21 mouse cellular contexts compared by ENCODE assay signal in the genomic region with DNA sequence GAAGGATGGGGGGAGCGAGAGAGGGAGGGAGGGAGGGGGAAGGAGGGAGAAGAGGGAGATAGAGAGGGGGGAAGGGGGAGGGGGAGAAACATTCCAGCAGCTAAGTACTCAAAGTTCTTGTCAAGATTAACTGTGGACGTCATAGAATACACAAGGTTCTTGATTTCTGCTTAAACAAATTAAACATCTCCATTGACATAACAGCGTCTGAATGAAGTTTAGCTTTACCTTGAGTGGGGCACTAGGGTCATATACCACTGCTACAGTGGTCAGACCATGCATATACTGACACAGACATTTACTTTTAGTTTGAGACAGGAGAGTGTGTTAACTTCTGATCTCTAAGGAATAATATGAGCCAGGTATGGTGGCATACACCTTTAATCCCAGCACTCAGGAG.
A peak's percentile ranks its signal among the peaks of the same experiment; 100 is the strongest.
DNase-seq lines count a peak whose midpoint lies in the region; ATAC-seq and TF ChIP-seq lines count a peak whose summit lies in the region.
"Had no signal": no experiment of that assay in that cellular context is flagged by ENCODE, and none has a peak within 500 bp of the region (broad histone marks: within the 10 kb centered on the region; RNA-seq: fewer than 3 reads in every experiment).

No protein-coding gene starts in this region.

- 0 out of 2 replicates have a peak, but pooled peaks have one; percentile 33 for TF ChIP-seq EP300 in lung, postnatal 0 days (IDR thresholded peaks at IDR 0.05)
- no peak for TF ChIP-seq EP300 in stomach, postnatal 0 days (optimal IDR thresholded peaks at IDR 0.05)

- WGBS in lung, embryonic 15.5 days: 32% methylated on average over 3 of the region's 3 CpGs
- WGBS in lung, embryonic 16.5 days: 35% methylated on average over 3 of the region's 3 CpGs
- 43% methylated on average over 2 of the region's 3 CpGs for WGBS in lung, postnatal 0 days
- 40% methylated on average over 3 of the region's 3 CpGs for WGBS in stomach, embryonic 14.5 days
- 36% methylated on average over 2 of the region's 3 CpGs for WGBS in stomach, postnatal 0 days

- H3K4me3 ChIP-seq in lung, embryonic 15.5 days: no peak overlapping the region
- H3K4me3 ChIP-seq in lung, embryonic 16.5 days (ENCODE audit: low read length): no peak overlapping the region
- no peak overlapping the region for H3K4me3 ChIP-seq in lung, postnatal 0 days (ENCODE audit: low read depth, low read length)
- no peak overlapping the region for H3K4me3 ChIP-seq in stomach, embryonic 14.5 days (ENCODE audit: low read depth, low read length)
- no peak overlapping the region for H3K4me3 ChIP-seq in stomach, postnatal 0 days (ENCODE audit: low read depth, low read length)

- no peak overlapping the region for H3K4me2 ChIP-seq in lung, embryonic 15.5 days
- no peak overlapping the region for H3K4me2 ChIP-seq in lung, embryonic 16.5 days (ENCODE audit: low read depth, low read length)
- H3K4me2 ChIP-seq in lung, postnatal 0 days (replicated peaks; ENCODE audit: low read depth, low read length): no peak overlapping the region
- H3K4me2 ChIP-seq in stomach, embryonic 14.5 days (replicated peaks; ENCODE audit: low read depth, low read length): no peak overlapping the region
- no peak overlapping the region for H3K4me2 ChIP-seq in stomach, postnatal 0 days (replicated peaks; ENCODE audit: low read depth)

- H3K9ac ChIP-seq in lung, embryonic 15.5 days: no peak overlapping the region
- no peak overlapping the region for H3K9ac ChIP-seq in lung, embryonic 16.5 days (ENCODE audit: low read length)
- H3K9ac ChIP-seq in lung, postnatal 0 days (replicated peaks; ENCODE audit: low read depth): no peak overlapping the region
- no peak overlapping the region for H3K9ac ChIP-seq in stomach, embryonic 14.5 days (replicated peaks; ENCODE audit: low read depth, low read length)
- no peak overlapping the region for H3K9ac ChIP-seq in stomach, postnatal 0 days (ENCODE audit: low read length)

- no peaks in the 10 kb centered on the region for H3K4me1 ChIP-seq in lung, embryonic 15.5 days
- H3K4me1 ChIP-seq in lung, embryonic 16.5 days (replicated peaks; ENCODE audit: control insufficient read depth, insufficient read depth, low read length): no peaks in the 10 kb centered on the region
- no peaks in the 10 kb centered on the region for H3K4me1 ChIP-seq in lung, postnatal 0 days (ENCODE audit: insufficient read depth, low read depth, low read length)
- no peaks in the 10 kb centered on the region for H3K4me1 ChIP-seq in stomach, embryonic 14.5 days (ENCODE audit: control insufficient read depth, insufficient read depth, low read length)
- H3K4me1 ChIP-seq in stomach, postnatal 0 days (replicated peaks; ENCODE audit: control insufficient read depth, insufficient read depth): no peaks in the 10 kb centered on the region

- no peak for TF ChIP-seq CTCF in lung, postnatal 0 days (IDR thresholded peaks at IDR 0.05)
- no peak for TF ChIP-seq CTCF in stomach, postnatal 0 days (IDR thresholded peaks at IDR 0.05; ENCODE audit: low read depth)

- H3K27ac ChIP-seq in lung, embryonic 15.5 days: no peak overlapping the region
- no peak overlapping the region for H3K27ac ChIP-seq in lung, embryonic 16.5 days (ENCODE audit: low read length)
- H3K27ac ChIP-seq in lung, postnatal 0 days (ENCODE audit: low read length): no peak overlapping the region
- H3K27ac ChIP-seq in stomach, embryonic 14.5 days (ENCODE audit: low read length): no peak overlapping the region
- no peak overlapping the region for H3K27ac ChIP-seq in stomach, postnatal 0 days (replicated peaks)

- ATAC-seq in lung, embryonic 15.5 days (ENCODE audit: borderline replicate concordance, extremely low read depth, low FRiP score, low TSS enrichment): peak; percentile 57; the same call in 1 of the 2 replicates
- peak; percentile 74 for ATAC-seq in lung, embryonic 16.5 days (ENCODE audit: low read depth)
- ATAC-seq in lung, postnatal 0 days: peak; percentile 82
- peak; percentile 53; the same call in 1 of the 2 replicates for ATAC-seq in stomach, embryonic 14.5 days (ENCODE audit: insufficient number of reproducible peaks, insufficient read depth, low FRiP score, low read depth)
- ATAC-seq in stomach, postnatal 0 days (ENCODE audit: low FRiP score, low TSS enrichment): no peak
- ATAC-seq: activated CD4-positive, CD25-positive, alpha-beta regulatory T cell, adult 4 months; Patski had no signal

- H3K9me3 ChIP-seq in lung, embryonic 15.5 days: no peaks in the 10 kb centered on the region
- no peaks in the 10 kb centered on the region for H3K9me3 ChIP-seq in lung, embryonic 16.5 days (ENCODE audit: control insufficient read depth, low read length)
- H3K9me3 ChIP-seq in lung, postnatal 0 days (ENCODE audit: low read length): no peaks in the 10 kb centered on the region
- H3K9me3 ChIP-seq in stomach, embryonic 14.5 days (ENCODE audit: control insufficient read depth, low read depth, low read length): no peaks in the 10 kb centered on the region
- no peaks in the 10 kb centered on the region for H3K9me3 ChIP-seq in stomach, postnatal 0 days (ENCODE audit: control insufficient read depth, low read length)

- H3K36me3 ChIP-seq in lung, embryonic 15.5 days: no peaks in the 10 kb centered on the region
- peaks cover 2% of the 10 kb centered on the region; the same call in 1 of the 2 replicates for H3K36me3 ChIP-seq in lung, embryonic 16.5 days (ENCODE audit: control insufficient read depth, insufficient read depth, low read length)
- H3K36me3 ChIP-seq in lung, postnatal 0 days (ENCODE audit: insufficient read depth, low read length): no peaks in the 10 kb centered on the region; the same call in 1 of the 2 replicates
- peaks cover 5% of the 10 kb centered on the region; the same call in 1 of the 2 replicates for H3K36me3 ChIP-seq in stomach, embryonic 14.5 days (ENCODE audit: control insufficient read depth, insufficient read depth, low read length)
- peaks cover 4% of the 10 kb centered on the region; the same call in 1 of the 2 replicates for H3K36me3 ChIP-seq in stomach, postnatal 0 days (ENCODE audit: control insufficient read depth, insufficient read depth, low read length)
- H3K36me3 ChIP-seq: G1E had no signal

- H3K27me3 ChIP-seq in lung, embryonic 15.5 days: no peaks in the 10 kb centered on the region
- no peaks in the 10 kb centered on the region for H3K27me3 ChIP-seq in lung, embryonic 16.5 days (ENCODE audit: control insufficient read depth, insufficient read depth, low read depth, low read length)
- H3K27me3 ChIP-seq in lung, postnatal 0 days (replicated peaks; ENCODE audit: insufficient read depth, low read length): no peaks in the 10 kb centered on the region
- no peaks in the 10 kb centered on the region for H3K27me3 ChIP-seq in stomach, embryonic 14.5 days (ENCODE audit: control insufficient read depth, insufficient read depth, low read length)
- no peaks in the 10 kb centered on the region for H3K27me3 ChIP-seq in stomach, postnatal 0 days (ENCODE audit: control insufficient read depth, insufficient read depth, low read length)
- H3K27me3 ChIP-seq: CH12.LX, Patski had no signal

- DNase-seq in lung, postnatal 14 days: no peak
- no peak for DNase-seq in lung, postnatal 10 days
- peak; percentile 58 for DNase-seq in lung, postnatal 0 days (ENCODE audit: low spot score)
- DNase-seq in lung, adult 18-20 months: no peak
- no peak for DNase-seq in stomach, postnatal 0 days (ENCODE audit: low spot score)
- DNase-seq: adrenal gland, adult 2 months; adrenal gland, adult 8-10 months; adrenal gland, postnatal 10 days; adrenal gland, postnatal 14 days; adrenal gland, postnatal 25 days; adrenal gland, postnatal 36 days; B cell, adult 2 months; cerebellum, adult 11 months; cerebellum, adult 11-12 months had no signal
